Mouse (Mus musculus): ENCODE measurements around the gene Olfr553. TPM values are rescaled to one million over a fixed set of nuclear protein-coding genes. Genes with fewer than 3 reads are reported as not detected.

The Olfr553 gene
- polyA plus RNA-seq, 1 experiment from 2014 or later, result not detected

GRCm38 (mm10) chr7:102619608-102620007, 1.6 kb upstream of the Olfr553 start:
- no peak for ATAC-seq
- WGBS (ENCODE audit: insufficient replicate concordance), result 48% methylated on average over 5 of the region's 5 CpGs
- DNase-seq, result no peak

GRCm38 (mm10) chr7:102597378-102598031, 20.5 kb downstream of the Olfr553 start, which contains the start of gene Olfr552:
Olfr552 (plus strand) TSS chr7:102597770.
- WGBS (ENCODE audit: insufficient replicate concordance), result 33% methylated on average over 1 of the region's 1 CpGs
- no peaks in the 10 kb centered on the region for H3K27me3 ChIP-seq (ENCODE audit: insufficient read depth, low read length)

More at GRCm38 (mm10) chr7:102619608-102620007, 1.6 kb upstream of the Olfr553 start:
- Histone ChIP-seq H3K27me3 (ENCODE audit: insufficient read depth, low read length) (no peaks in the 10 kb centered on the region), H3K9ac (replicated peaks) (no peak overlapping the region), H3K36me3 (replicated peaks; ENCODE audit: insufficient read depth, low read length) (no peaks in the 10 kb centered on the region), H3K4me1 (ENCODE audit: insufficient read depth) (no peaks in the 10 kb centered on the region), H3K9me3 (ENCODE audit: low read length) (no peaks in the 10 kb centered on the region), H3K4me2 (ENCODE audit: low read depth, low read length) (no peak overlapping the region), H3K27ac (ENCODE audit: low read depth) (no peak overlapping the region), H3K4me3 (ENCODE audit: low read depth, low read length) (no peak overlapping the region)
- TF ChIP-seq CTCF (IDR thresholded peaks at IDR 0.05; ENCODE audit: low read depth) (no peak), EP300 (IDR thresholded peaks at IDR 0.05; ENCODE audit: low read depth) (no peak)

GRCm38 (mm10) chr7:102591786-102592185, 26.2 kb downstream of the Olfr553 start, which contains the start of gene Olfr551:
Olfr551 (minus strand) TSS chr7:102591886.
- TF ChIP-seq EP300 (IDR thresholded peaks at IDR 0.05; ENCODE audit: low read depth), result no peak
- no peak for TF ChIP-seq CTCF (IDR thresholded peaks at IDR 0.05; ENCODE audit: low read depth)
- no peak within 1 kb of the TSS for H3K4me3 ChIP-seq (ENCODE audit: low read depth, low read length)
- H3K9ac ChIP-seq (replicated peaks), result no peak within 1 kb of the TSS
- WGBS (ENCODE audit: insufficient replicate concordance), result 79% methylated on average over 3 of the region's 3 CpGs
- no peak within 1 kb of the TSS for H3K4me2 ChIP-seq (ENCODE audit: low read depth, low read length)
- H3K36me3 ChIP-seq (replicated peaks; ENCODE audit: insufficient read depth, low read length), result no peaks in the 10 kb centered on the region
- no peaks in the 10 kb centered on the region for H3K4me1 ChIP-seq (ENCODE audit: insufficient read depth)
- no peaks in the 10 kb centered on the region for H3K9me3 ChIP-seq (ENCODE audit: low read length)
- no peaks in the 10 kb centered on the region for H3K27me3 ChIP-seq (ENCODE audit: insufficient read depth, low read length)
- no peak for DNase-seq
- no peak for ATAC-seq
- H3K27ac ChIP-seq (ENCODE audit: low read depth), result no peak within 1 kb of the TSS

More at GRCm38 (mm10) chr7:102597378-102598031, 20.5 kb downstream of the Olfr553 start, which contains the start of gene Olfr552:
- Histone ChIP-seq H3K9me3 (ENCODE audit: low read length) (no peaks in the 10 kb centered on the region), H3K36me3 (replicated peaks; ENCODE audit: insufficient read depth, low read length) (no peaks in the 10 kb centered on the region), H3K9ac (replicated peaks) (no peak within 1 kb of the TSS), H3K4me1 (ENCODE audit: insufficient read depth) (no peaks in the 10 kb centered on the region), H3K4me2 (ENCODE audit: low read depth, low read length) (no peak within 1 kb of the TSS), H3K27ac (ENCODE audit: low read depth) (no peak within 1 kb of the TSS), H3K4me3 (ENCODE audit: low read depth, low read length) (no peak within 1 kb of the TSS)
- TF ChIP-seq EP300 (IDR thresholded peaks at IDR 0.05; ENCODE audit: low read depth), result no peak
- no peak for TF ChIP-seq CTCF (IDR thresholded peaks at IDR 0.05; ENCODE audit: low read depth)
- ATAC-seq, result no peak
- DNase-seq, result no peak

GRCm38 (mm10) chr7:102575998-102576397, 42.0 kb downstream of the Olfr553 start:
- no peak overlapping the region for H3K27ac ChIP-seq (ENCODE audit: low read depth)
- H3K9ac ChIP-seq (replicated peaks), result no peak overlapping the region
- ATAC-seq (no peak), DNase-seq (no peak)
- H3K36me3 ChIP-seq (replicated peaks; ENCODE audit: insufficient read depth, low read length), result no peaks in the 10 kb centered on the region
- no peaks in the 10 kb centered on the region for H3K4me1 ChIP-seq (ENCODE audit: insufficient read depth)
- H3K4me3 ChIP-seq (ENCODE audit: low read depth, low read length), result no peak overlapping the region
- H3K27me3 ChIP-seq (ENCODE audit: insufficient read depth, low read length), result no peaks in the 10 kb centered on the region
- H3K9me3 ChIP-seq (ENCODE audit: low read length), result no peaks in the 10 kb centered on the region
- no peak overlapping the region for H3K4me2 ChIP-seq (ENCODE audit: low read depth, low read length)
- TF ChIP-seq CTCF (IDR thresholded peaks at IDR 0.05; ENCODE audit: low read depth) (no peak), EP300 (IDR thresholded peaks at IDR 0.05; ENCODE audit: low read depth) (no peak)
- whole genome bisulfite sequencing (ENCODE audit: insufficient replicate concordance), result 31% methylated on average over 6 of the region's 6 CpGs

GRCm38 (mm10) chr7:102573174-102573830, 44.7 kb downstream of the Olfr553 start:
- DNase-seq (no peak), ATAC-seq (no peak)
- no peaks in the 10 kb centered on the region for H3K36me3 ChIP-seq (replicated peaks; ENCODE audit: insufficient read depth, low read length)
- H3K9me3 ChIP-seq (ENCODE audit: low read length), result no peaks in the 10 kb centered on the region
- no peak overlapping the region for H3K9ac ChIP-seq (replicated peaks)
- no peaks in the 10 kb centered on the region for H3K4me1 ChIP-seq (ENCODE audit: insufficient read depth)
- no peak for TF ChIP-seq CTCF (IDR thresholded peaks at IDR 0.05; ENCODE audit: low read depth)
- no peak for TF ChIP-seq EP300 (IDR thresholded peaks at IDR 0.05; ENCODE audit: low read depth)
- H3K27ac ChIP-seq (ENCODE audit: low read depth), result no peak overlapping the region
- 61% methylated on average over 3 of the region's 3 CpGs for WGBS (ENCODE audit: insufficient replicate concordance)
- no peak overlapping the region for H3K4me2 ChIP-seq (ENCODE audit: low read depth, low read length)
- no peak overlapping the region for H3K4me3 ChIP-seq (ENCODE audit: low read depth, low read length)
- H3K27me3 ChIP-seq (ENCODE audit: insufficient read depth, low read length), result no peaks in the 10 kb centered on the region

- H3K27me3 ChIP-seq (ENCODE audit: insufficient read depth, low read length), result no peaks in the 10 kb centered on the region
- 82% methylated on average over 8 of the region's 8 CpGs for WGBS (ENCODE audit: insufficient replicate concordance)
- TF ChIP-seq CTCF (IDR thresholded peaks at IDR 0.05; ENCODE audit: low read depth) (no peak), EP300 (IDR thresholded peaks at IDR 0.05; ENCODE audit: low read depth) (no peak)
Measured at GRCm38 (mm10) chr7:102571142-102571541, 46.9 kb downstream of the Olfr553 start, which contains the start of gene Olfr550. Olfr550 (plus strand) TSS chr7:102571442.

More at GRCm38 (mm10) chr7:102571142-102571541, 46.9 kb downstream of the Olfr553 start, which contains the start of gene Olfr550:
- ATAC-seq (no peak), DNase-seq (no peak)
- no peak within 1 kb of the TSS for H3K9ac ChIP-seq (replicated peaks)
- H3K27ac ChIP-seq (ENCODE audit: low read depth), result no peak within 1 kb of the TSS
- no peak within 1 kb of the TSS for H3K4me3 ChIP-seq (ENCODE audit: low read depth, low read length)
- H3K4me1 ChIP-seq (ENCODE audit: insufficient read depth), result no peaks in the 10 kb centered on the region
- H3K4me2 ChIP-seq (ENCODE audit: low read depth, low read length), result no peak within 1 kb of the TSS
- H3K9me3 ChIP-seq (ENCODE audit: low read length), result no peaks in the 10 kb centered on the region
- H3K36me3 ChIP-seq (replicated peaks; ENCODE audit: insufficient read depth, low read length), result no peaks in the 10 kb centered on the region

Data from liver, postnatal 0 days (tissue).